Mouse (Mus musculus) stomach, postnatal 0 days (tissue): ENCODE measurements around the gene A030005L19Rik. TPM values are rescaled to one million over a fixed set of nuclear protein-coding genes. Genes with fewer than 3 reads are reported as not detected.
A peak's percentile ranks its signal among the peaks of the same experiment; 100 is the strongest.
"Not testable (repeated sequence)": the region's sequence is repeated elsewhere in the genome, so short reads cannot be mapped to it uniquely, and the experiment has no call there.

Experiments
- ATAC-seq: fragments of 200-750 bp; cut with Nextera tagmentation; 2 replicates; pipeline ENCODE4 v1.8.0; 2017; ENCODE audit not compliant: low FRiP score, low TSS enrichment
- DNase-seq: peaks from one replicate; pipeline ENCODE4 v3.0.0-alpha.2; 2016; ENCODE audit warnings: low spot score
- H3K27ac ChIP-seq: fragments of 300-500 bp; sonication (generic); replicated peaks from 2 replicates; pipeline ENCODE4 v1.5.1; 2014; ENCODE audit warnings: mild to moderate bottlenecking, control low read depth
- H3K27me3 ChIP-seq: fragments of 300-500 bp; sonication (generic); 2 replicates; pipeline ENCODE4 v1.6.1; 2014; ENCODE audit warnings: low read length; ENCODE audit not compliant: control insufficient read depth, insufficient read depth
- H3K36me3 ChIP-seq: fragments of 300-500 bp; sonication (generic); 2 replicates; pipeline ENCODE4 v1.6.1; 2014; ENCODE audit warnings: low read length, mixed read lengths; ENCODE audit not compliant: control insufficient read depth, insufficient read depth
- H3K4me1 ChIP-seq: fragments of 300-500 bp; sonication (generic); replicated peaks from 2 replicates; pipeline ENCODE4 v1.6.1; 2014; ENCODE audit warnings: antibody characterized with exemption; ENCODE audit not compliant: control insufficient read depth, insufficient read depth
- H3K4me2 ChIP-seq: fragments of 300-500 bp; sonication (generic); replicated peaks from 2 replicates; pipeline ENCODE4 v1.6.1; 2014; ENCODE audit warnings: low read depth, mild to moderate bottlenecking, control low read depth, moderate library complexity
- H3K4me3 ChIP-seq: fragments of 300-500 bp; sonication (generic); 2 replicates; pipeline ENCODE4 v1.5.1; 2014; ENCODE audit warnings: low read depth, low read length, control low read depth
- H3K9ac ChIP-seq: fragments of 300-500 bp; sonication (generic); 2 replicates; pipeline ENCODE4 v1.6.1; 2014; ENCODE audit warnings: mild to moderate bottlenecking, low read length, control low read depth, mixed read lengths
- H3K9me3 ChIP-seq: fragments of 300-500 bp; sonication (generic); 2 replicates; pipeline ENCODE4 v1.6.1; 2016; ENCODE audit warnings: low read length; ENCODE audit not compliant: control insufficient read depth
- CTCF ChIP-seq: IDR thresholded peaks from 2 replicates; pipeline ENCODE4 v1.5.1; 2016; ENCODE audit warnings: antibody characterized with exemption, low read depth, mild to moderate bottlenecking, moderate library complexity
- EP300 ChIP-seq: optimal IDR thresholded peaks from 2 replicates; pipeline ENCODE3; 2016; ENCODE audit warnings: antibody characterized with exemption
- WGBS: fragments of 180-500 bp; shearing (Covaris S2); extraction: QIAGEN DNeasy Blood & Tissue Kit; methylation state at CpG from one replicate; pipeline ENCODE4 v1.1.7; 2014; 5-methylcytosine and 5-hydroxymethylcytosine counted together
- polyA plus RNA-seq: library from polyadenylated mRNA; unstranded; fragments of >200 nt; fragmentation: Nextera tagmentation; extraction: Ambion mirVana; gene quantifications from 2 replicates; pipeline ENCODE4 v1.2.1, GENCODE M21; 2015

The A030005L19Rik gene
- polyA plus RNA-seq, 1 experiment from 2014 or later = not detected

DNA sequence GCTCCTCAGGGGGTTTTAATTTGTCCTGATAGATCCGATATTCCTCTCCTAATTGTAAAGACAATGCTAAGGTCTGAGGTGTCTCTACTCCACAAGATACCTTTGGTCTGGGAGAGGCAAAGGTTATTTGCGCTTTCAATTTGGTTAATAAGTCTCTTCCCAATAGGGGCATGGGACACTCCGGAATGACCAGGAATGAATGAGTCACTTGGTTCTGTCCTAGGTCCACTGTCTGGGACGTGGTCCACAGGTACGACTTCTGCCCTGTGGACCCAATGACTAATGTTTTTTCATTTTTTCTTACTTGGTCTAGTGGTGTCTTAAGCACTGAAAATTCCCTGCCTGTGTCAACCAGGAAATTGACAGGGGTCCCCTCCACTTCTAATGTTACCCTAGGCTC lies 25.5 kb downstream of the A030005L19Rik start:
- no peaks in the 10 kb centered on the region for H3K27me3 ChIP-seq
- H3K4me2 ChIP-seq = no peak overlapping the region
- no peak overlapping the region for H3K4me3 ChIP-seq
- 92% methylated on average over 5 of the region's 5 CpGs for WGBS
- H3K36me3 ChIP-seq = no peaks in the 10 kb centered on the region
- no peak overlapping the region for H3K27ac ChIP-seq
- H3K9me3 ChIP-seq = no peaks in the 10 kb centered on the region
- no peak for TF ChIP-seq CTCF
- no peak for TF ChIP-seq EP300
- ATAC-seq = no peak
- no peak overlapping the region for H3K9ac ChIP-seq
- no peaks in the 10 kb centered on the region for H3K4me1 ChIP-seq
- DNase-seq = no peak

DNA sequence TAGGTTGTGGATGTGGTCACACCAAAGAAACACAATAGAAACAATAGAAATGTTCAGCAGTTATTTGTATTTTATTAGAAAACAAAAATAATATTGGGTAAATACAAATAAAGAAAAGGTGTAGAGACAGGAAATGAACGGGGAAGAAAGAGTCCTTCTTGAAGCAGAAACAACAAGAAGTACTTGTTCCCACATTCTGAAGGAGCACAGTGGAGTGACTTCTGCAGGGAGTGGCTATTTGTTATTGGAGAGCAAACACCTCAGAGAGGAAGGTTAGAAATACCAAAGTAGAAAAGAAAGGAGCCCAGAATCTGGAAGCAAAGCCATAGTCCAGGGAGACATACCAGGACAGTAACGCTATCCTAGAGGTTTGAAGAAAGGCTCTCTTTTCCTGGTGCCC lies 29.4 kb downstream of the A030005L19Rik start:
- not testable (repeated sequence) for H3K4me3 ChIP-seq, H3K9ac ChIP-seq, H3K27me3 ChIP-seq, H3K27ac ChIP-seq, H3K9me3 ChIP-seq, H3K4me2 ChIP-seq, DNase-seq, H3K36me3 ChIP-seq, H3K4me1 ChIP-seq
- 47% methylated on average over 1 of the region's 2 CpGs for whole genome bisulfite sequencing
- ATAC-seq = 0 out of 2 replicates have a peak, but pooled peaks have one; percentile 34

GRCm38 (mm10) chr1:82943295-82943694 lies 30.2 kb downstream of the A030005L19Rik start, which contains the start of gene A030003K21Rik:
Gene A030003K21Rik, minus strand, starts transcription at chr1:82943388.
- ATAC-seq = peak; percentile 78
- not testable (repeated sequence) for DNase-seq, H3K36me3 ChIP-seq, H3K4me2 ChIP-seq, H3K4me1 ChIP-seq, H3K27ac ChIP-seq, H3K9me3 ChIP-seq, H3K9ac ChIP-seq, H3K4me3 ChIP-seq, H3K27me3 ChIP-seq
- no CpG with 5 or more reads among the region's 6 CpGs for WGBS

- not testable (repeated sequence) for H3K4me1 ChIP-seq, H3K4me3 ChIP-seq, ATAC-seq, H3K4me2 ChIP-seq, H3K27ac ChIP-seq, H3K9me3 ChIP-seq, H3K9ac ChIP-seq, H3K36me3 ChIP-seq, H3K27me3 ChIP-seq, DNase-seq
- TF ChIP-seq CTCF = 0 out of 2 replicates have a peak, but pooled peaks have one; percentile 5
- 100% methylated on average over 1 of the region's 2 CpGs for WGBS
Observed at GRCm38 (mm10) chr1:82946029-82946428, 32.9 kb downstream of the A030005L19Rik start.

- ATAC-seq = no peak
- H3K4me1 ChIP-seq = no peaks in the 10 kb centered on the region
- H3K4me3 ChIP-seq = no peak overlapping the region
- H3K4me2 ChIP-seq = no peak overlapping the region
- H3K27ac ChIP-seq = no peak overlapping the region
- WGBS = 86% methylated on average over 2 of the region's 2 CpGs
- no peaks in the 10 kb centered on the region for H3K9me3 ChIP-seq
- no peak for DNase-seq
- no peaks in the 10 kb centered on the region for H3K27me3 ChIP-seq
- no peak for TF ChIP-seq CTCF
- TF ChIP-seq EP300 = no peak
- H3K9ac ChIP-seq = no peak overlapping the region
- H3K36me3 ChIP-seq = no peaks in the 10 kb centered on the region
Observed at GRCm38 (mm10) chr1:82948601-82949000, 35.5 kb downstream of the A030005L19Rik start.

- H3K27me3 ChIP-seq, H3K9ac ChIP-seq, ATAC-seq, H3K4me1 ChIP-seq, H3K4me3 ChIP-seq, H3K4me2 ChIP-seq, H3K27ac ChIP-seq, H3K36me3 ChIP-seq, H3K9me3 ChIP-seq, DNase-seq: not testable (repeated sequence)
Observed at GRCm38 (mm10) chr1:82955913-82956312, 42.8 kb downstream of the A030005L19Rik start, which contains the start of gene Gm7544. Gene Gm7544, minus strand, starts transcription at chr1:82956013.
